Mouse (Mus musculus): Measurements from ENCODE around the gene Ranbp2. TPM values are rescaled to one million over a fixed set of nuclear protein-coding genes. Genes with fewer than 3 reads are reported as not detected.

The Ranbp2 gene
- 28.8 and 30.2 TPM in 2 replicates for polyA plus RNA-seq (2014; fragmentation: Nextera tagmentation; extraction: Ambion mirVana)

DNA sequence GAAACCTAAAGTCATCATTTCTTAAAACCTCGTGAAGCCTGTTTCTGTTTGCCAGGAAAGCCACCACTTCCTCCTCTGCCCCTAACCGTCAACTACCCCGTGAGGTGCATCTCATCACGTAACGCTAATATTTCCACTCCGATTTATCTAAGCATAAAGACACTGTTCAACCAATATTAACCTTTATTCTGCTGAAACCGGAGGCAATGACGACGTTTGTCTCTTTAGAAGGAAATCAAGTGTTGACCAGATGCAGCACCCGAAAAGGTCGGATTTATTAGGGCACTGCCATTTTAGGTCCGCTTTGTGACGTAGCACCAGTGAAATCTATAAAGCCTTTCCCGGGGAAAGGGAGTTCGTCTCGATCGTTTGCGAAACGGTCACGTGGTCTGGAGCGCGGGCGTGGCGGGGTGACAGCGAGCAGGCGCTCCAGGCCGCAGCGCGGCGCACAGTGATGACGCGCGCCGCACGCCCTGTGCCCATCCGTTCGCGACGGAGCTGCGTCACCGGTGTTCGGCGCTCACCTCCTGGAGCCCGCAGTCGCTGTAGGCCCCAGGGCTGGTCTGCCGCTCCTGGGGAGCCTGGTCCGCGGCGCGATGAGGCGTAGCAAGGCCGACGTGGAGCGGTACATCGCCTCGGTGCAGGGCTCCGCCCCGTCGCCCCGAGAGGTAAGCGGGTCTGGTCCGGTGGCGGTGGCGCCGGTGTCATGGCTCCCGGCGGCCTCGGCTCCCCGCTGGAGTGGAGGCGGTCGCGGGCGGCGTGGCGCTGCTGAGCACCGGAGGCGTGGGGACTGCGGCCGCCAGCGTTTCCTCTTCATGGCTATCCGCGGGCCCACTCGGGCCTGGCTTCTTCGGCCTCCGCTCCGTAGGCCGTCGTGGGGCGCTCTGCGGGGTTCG, at the start of gene Ranbp2:
Ranbp2 (plus strand) TSS at position 537 of the 896 bp plus-strand sequence.
- H3K4me2 ChIP-seq (ENCODE audit: low read depth) = peak within 1 kb of the TSS; percentile 71
- ATAC-seq (ENCODE audit: insufficient read depth, low FRiP score, low TSS enrichment) = peak; percentile 99
- under 1% methylated on average over 82 of the region's 91 CpGs for WGBS

DNA sequence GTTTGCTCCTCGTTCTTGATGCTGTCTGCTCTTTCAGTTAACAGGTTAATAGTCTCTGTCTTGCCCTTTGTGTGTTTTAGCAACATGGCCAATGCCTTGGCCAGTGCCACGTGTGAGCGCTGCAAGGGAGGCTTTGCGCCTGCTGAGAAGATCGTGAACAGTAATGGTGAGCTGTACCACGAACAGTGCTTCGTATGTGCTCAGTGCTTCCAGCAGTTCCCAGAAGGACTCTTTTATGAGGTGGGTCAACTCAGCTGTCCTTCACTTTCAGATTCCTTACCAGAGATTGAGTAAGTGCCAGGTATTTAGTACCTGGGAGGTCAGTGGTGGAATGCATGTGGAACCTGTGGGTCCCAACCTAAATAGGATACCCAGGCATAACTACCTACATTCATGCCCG, 47.8 kb upstream of the Ranbp2 start:
- Histone ChIP-seq H3K9ac (ENCODE audit: low read length) (no peak overlapping the region), H3K36me3 (ENCODE audit: control insufficient read depth, insufficient read depth, low read length) (no peaks in the 10 kb centered on the region; the same call in 1 of the 2 replicates), H3K4me3 (ENCODE audit: low read depth, low read length) (no peak overlapping the region), H3K27me3 (ENCODE audit: control insufficient read depth, insufficient read depth, low read length) (no peaks in the 10 kb centered on the region), H3K27ac (ENCODE audit: low read depth, low read length) (no peak overlapping the region), H3K4me1 (ENCODE audit: control insufficient read depth, insufficient read depth, low read length) (no peaks in the 10 kb centered on the region), H3K4me2 (ENCODE audit: low read depth) (no peak overlapping the region), H3K9me3 (ENCODE audit: control insufficient read depth, low read length) (no peaks in the 10 kb centered on the region)
- ATAC-seq (ENCODE audit: insufficient read depth, low FRiP score, low TSS enrichment) (no peak), DNase-seq (ENCODE audit: low spot score) (no peak)
- WGBS = 97% methylated on average over 8 of the region's 8 CpGs

More for the DNA sequence above, at the start of gene Ranbp2:
- Histone ChIP-seq H3K4me3 (ENCODE audit: low read depth, low read length) (peak within 1 kb of the TSS; percentile 90), H3K9me3 (ENCODE audit: control insufficient read depth, low read length) (no peaks in the 10 kb centered on the region), H3K9ac (ENCODE audit: low read length) (peak within 1 kb of the TSS; percentile 93), H3K4me1 (ENCODE audit: control insufficient read depth, insufficient read depth, low read length) (no peaks in the 10 kb centered on the region), H3K27ac (ENCODE audit: low read depth, low read length) (peak within 1 kb of the TSS; percentile 84), H3K27me3 (ENCODE audit: control insufficient read depth, insufficient read depth, low read length) (no peaks in the 10 kb centered on the region), H3K36me3 (ENCODE audit: control insufficient read depth, insufficient read depth, low read length) (no peaks in the 10 kb centered on the region)
- DNase-seq (ENCODE audit: low spot score) = peak; percentile 99

- ATAC-seq (ENCODE audit: insufficient read depth, low FRiP score, low TSS enrichment) = no peak
- H3K36me3 ChIP-seq (ENCODE audit: control insufficient read depth, insufficient read depth, low read length) = peaks cover 2% of the 10 kb centered on the region; the same call in 1 of the 2 replicates
Measured at GRCm38 (mm10) chr10:58401838-58402237, 44.9 kb upstream of the Ranbp2 start.

GRCm38 (mm10) chr10:58404639-58405038, 42.1 kb upstream of the Ranbp2 start:
- H3K27ac ChIP-seq (ENCODE audit: low read depth, low read length) = no peak overlapping the region
- no peak overlapping the region for H3K4me2 ChIP-seq (ENCODE audit: low read depth)
- H3K9ac ChIP-seq (ENCODE audit: low read length) = no peak overlapping the region
- no peak for ATAC-seq (ENCODE audit: insufficient read depth, low FRiP score, low TSS enrichment)
- H3K36me3 ChIP-seq (ENCODE audit: control insufficient read depth, insufficient read depth, low read length) = peaks cover 4% of the 10 kb centered on the region
- H3K9me3 ChIP-seq (ENCODE audit: control insufficient read depth, low read length) = no peaks in the 10 kb centered on the region
- WGBS = 87% methylated on average over 6 of the region's 6 CpGs
- H3K27me3 ChIP-seq (ENCODE audit: control insufficient read depth, insufficient read depth, low read length) = no peaks in the 10 kb centered on the region
- H3K4me3 ChIP-seq (ENCODE audit: low read depth, low read length) = no peak overlapping the region
- no peaks in the 10 kb centered on the region for H3K4me1 ChIP-seq (ENCODE audit: control insufficient read depth, insufficient read depth, low read length)
- DNase-seq (ENCODE audit: low spot score) = no peak

More at GRCm38 (mm10) chr10:58401838-58402237, 44.9 kb upstream of the Ranbp2 start:
- 92% methylated on average over 3 of the region's 3 CpGs for WGBS
- Histone ChIP-seq H3K4me3 (ENCODE audit: low read depth, low read length) (no peak overlapping the region), H3K27me3 (ENCODE audit: control insufficient read depth, insufficient read depth, low read length) (no peaks in the 10 kb centered on the region), H3K9me3 (ENCODE audit: control insufficient read depth, low read length) (no peaks in the 10 kb centered on the region), H3K9ac (ENCODE audit: low read length) (no peak overlapping the region), H3K4me2 (ENCODE audit: low read depth) (no peak overlapping the region), H3K27ac (ENCODE audit: low read depth, low read length) (no peak overlapping the region), H3K4me1 (ENCODE audit: control insufficient read depth, insufficient read depth, low read length) (no peaks in the 10 kb centered on the region)
- no peak for DNase-seq (ENCODE audit: low spot score)

- no peak for DNase-seq (ENCODE audit: low spot score)
- WGBS = 84% methylated on average over 4 of the region's 4 CpGs
- no peaks in the 10 kb centered on the region for H3K27me3 ChIP-seq (ENCODE audit: control insufficient read depth, insufficient read depth, low read length)
- no peak overlapping the region for H3K27ac ChIP-seq (ENCODE audit: low read depth, low read length)
- H3K36me3 ChIP-seq (ENCODE audit: control insufficient read depth, insufficient read depth, low read length) = peaks cover 6% of the 10 kb centered on the region
- no peaks in the 10 kb centered on the region for H3K9me3 ChIP-seq (ENCODE audit: control insufficient read depth, low read length)
- H3K4me3 ChIP-seq (ENCODE audit: low read depth, low read length) = no peak overlapping the region
- no peak overlapping the region for H3K4me2 ChIP-seq (ENCODE audit: low read depth)
- no peak for ATAC-seq (ENCODE audit: insufficient read depth, low FRiP score, low TSS enrichment)
- no peak overlapping the region for H3K9ac ChIP-seq (ENCODE audit: low read length)
- no peaks in the 10 kb centered on the region for H3K4me1 ChIP-seq (ENCODE audit: control insufficient read depth, insufficient read depth, low read length)
Measured at GRCm38 (mm10) chr10:58405285-58405948, 41.3 kb upstream of the Ranbp2 start.

GRCm38 (mm10) chr10:58405949-58406305, 40.8 kb upstream of the Ranbp2 start:
- Histone ChIP-seq H3K4me1 (ENCODE audit: control insufficient read depth, insufficient read depth, low read length) (no peaks in the 10 kb centered on the region), H3K4me2 (ENCODE audit: low read depth) (no peak overlapping the region), H3K4me3 (ENCODE audit: low read depth, low read length) (no peak overlapping the region), H3K27me3 (ENCODE audit: control insufficient read depth, insufficient read depth, low read length) (no peaks in the 10 kb centered on the region), H3K27ac (ENCODE audit: low read depth, low read length) (no peak overlapping the region), H3K9me3 (ENCODE audit: control insufficient read depth, low read length) (no peaks in the 10 kb centered on the region), H3K9ac (ENCODE audit: low read length) (no peak overlapping the region), H3K36me3 (ENCODE audit: control insufficient read depth, insufficient read depth, low read length) (peaks cover 6% of the 10 kb centered on the region)
- ATAC-seq (ENCODE audit: insufficient read depth, low FRiP score, low TSS enrichment) = no peak
- 87% methylated on average over 2 of the region's 2 CpGs for WGBS
- no peak for DNase-seq (ENCODE audit: low spot score)

DNA sequence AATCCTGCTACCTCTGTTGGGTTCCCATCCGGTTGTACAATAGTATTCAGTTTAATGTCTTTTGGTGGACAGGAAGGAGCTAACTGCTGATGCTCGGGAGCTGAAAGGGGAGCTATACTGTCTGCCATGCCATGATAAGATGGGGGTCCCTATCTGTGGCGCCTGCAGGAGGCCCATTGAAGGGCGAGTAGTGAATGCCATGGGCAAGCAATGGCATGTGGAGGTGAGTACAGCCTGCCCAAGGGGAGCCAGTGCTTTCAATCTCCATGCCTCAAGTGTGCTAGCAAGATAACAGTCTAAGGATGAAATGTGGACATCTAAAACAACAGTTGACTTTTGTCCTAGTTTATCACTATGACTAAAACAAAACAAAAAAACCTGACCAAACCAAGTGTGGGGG, 34.4 kb upstream of the Ranbp2 start:
- WGBS = 90% methylated on average over 4 of the region's 4 CpGs
- H3K9ac ChIP-seq (ENCODE audit: low read length) = no peak overlapping the region
- H3K9me3 ChIP-seq (ENCODE audit: control insufficient read depth, low read length) = no peaks in the 10 kb centered on the region
- no peaks in the 10 kb centered on the region for H3K4me1 ChIP-seq (ENCODE audit: control insufficient read depth, insufficient read depth, low read length)
- no peak overlapping the region for H3K4me3 ChIP-seq (ENCODE audit: low read depth, low read length)
- no peak overlapping the region for H3K4me2 ChIP-seq (ENCODE audit: low read depth)
- H3K27ac ChIP-seq (ENCODE audit: low read depth, low read length) = no peak overlapping the region
- H3K36me3 ChIP-seq (ENCODE audit: control insufficient read depth, insufficient read depth, low read length) = peaks cover 7% of the 10 kb centered on the region; the same call in 1 of the 2 replicates
- ATAC-seq (ENCODE audit: insufficient read depth, low FRiP score, low TSS enrichment) (no peak), DNase-seq (ENCODE audit: low spot score) (no peak)
- no peaks in the 10 kb centered on the region for H3K27me3 ChIP-seq (ENCODE audit: control insufficient read depth, insufficient read depth, low read length)

GRCm38 (mm10) chr10:58412852-58413251, 33.9 kb upstream of the Ranbp2 start:
- no peak for ATAC-seq (ENCODE audit: insufficient read depth, low FRiP score, low TSS enrichment)
- no peak overlapping the region for H3K4me2 ChIP-seq (ENCODE audit: low read depth)
- no peak for DNase-seq (ENCODE audit: low spot score)
- H3K9ac ChIP-seq (ENCODE audit: low read length) = no peak overlapping the region
- H3K27ac ChIP-seq (ENCODE audit: low read depth, low read length) = no peak overlapping the region
- no peak overlapping the region for H3K4me3 ChIP-seq (ENCODE audit: low read depth, low read length)
- H3K4me1 ChIP-seq (ENCODE audit: control insufficient read depth, insufficient read depth, low read length) = no peaks in the 10 kb centered on the region
- H3K9me3 ChIP-seq (ENCODE audit: control insufficient read depth, low read length) = no peaks in the 10 kb centered on the region
- H3K27me3 ChIP-seq (ENCODE audit: control insufficient read depth, insufficient read depth, low read length) = no peaks in the 10 kb centered on the region
- H3K36me3 ChIP-seq (ENCODE audit: control insufficient read depth, insufficient read depth, low read length) = peaks cover 7% of the 10 kb centered on the region; the same call in 1 of the 2 replicates
